Mouse (Mus musculus): ENCODE data around the gene Zfp418. TPM values are rescaled to one million over a fixed set of nuclear protein-coding genes. Genes with fewer than 3 reads are reported as not detected.

Zfp418 gene
- polyA plus RNA-seq (2021; fragmentation: Nextera tagmentation), result 3.2 and 3.4 TPM in 2 replicates
- long read RNA-seq, experiment 1, transcript Zfp418-201 (4 exons, 2,725 nt), result major isoform, 11 of 15 reads
- long read RNA-seq, experiment 1, partial matches to known transcripts, result 0 of 15 reads
- long read RNA-seq, experiment 1, other reads (novel, unspliced or antisense), result 4 of 15 reads
- long read RNA-seq, experiment 2, partial matches to known transcripts, result 0 of 4 reads
- long read RNA-seq, experiment 2, other reads (novel, unspliced or antisense), result 0 of 4 reads

GRCm38 (mm10) chr7:7171227-7172147, at the start of gene Zfp418:
Gene Zfp418, plus strand, starts transcription at chr7:7171330.

GRCm38 (mm10) chr7:7136379-7136866, 34.7 kb upstream of the Zfp418 start, which contains the start of gene Zfp773:
Gene Zfp773, minus strand, starts transcription at chr7:7136755.

GRCm38 (mm10) chr7:7209313-7210151, 38.4 kb downstream of the Zfp418 start, which contains the start of gene Zfp772:
Gene Zfp772, minus strand, starts transcription at chr7:7209998.

Other genes starting within 250 kb of the Zfp418 start
- gene Aurkc, start 176.0 kb upstream of the Zfp418 start, polyA plus RNA-seq (2021; fragmentation: Nextera tagmentation), result not detected in 2 replicates
- 11.8 and 15.8 TPM in 2 replicates for gene Zfp954, start 49.8 kb upstream of the Zfp418 start, polyA plus RNA-seq (2021; fragmentation: Nextera tagmentation)
- 0.48 and 0.88 TPM in 2 replicates for gene Zfp773, start 34.6 kb upstream of the Zfp418 start, polyA plus RNA-seq (2021; fragmentation: Nextera tagmentation)
- gene Zfp772, start 38.7 kb downstream of the Zfp418 start, polyA plus RNA-seq (2021; fragmentation: Nextera tagmentation), result 4.1 and 4.9 TPM in 2 replicates
- gene Vmn2r29, start 76.0 kb downstream of the Zfp418 start, polyA plus RNA-seq (2021; fragmentation: Nextera tagmentation), result 0.39 and 1.1 TPM in 2 replicates
- 11.5 and 12.4 TPM in 2 replicates for gene Gm45844, start 107.0 kb downstream of the Zfp418 start, polyA plus RNA-seq (2021; fragmentation: Nextera tagmentation)
- 119 and 147 TPM in 2 replicates for gene Clcn4, start 129.5 kb downstream of the Zfp418 start, polyA plus RNA-seq (2021; fragmentation: Nextera tagmentation)
- gene Vmn2r30, start 166.3 kb downstream of the Zfp418 start, polyA plus RNA-seq (2021; fragmentation: Nextera tagmentation), result 0.01 TPM in 1 of 2 replicates, not detected in the other
- gene Gm45783, start 203.2 kb downstream of the Zfp418 start, polyA plus RNA-seq (2021; fragmentation: Nextera tagmentation), result 0.33 TPM in 1 of 2 replicates, not detected in the other
- gene Vmn2r31, start 228.4 kb downstream of the Zfp418 start, polyA plus RNA-seq (2021; fragmentation: Nextera tagmentation), result not detected in 2 replicates